Mouse (Mus musculus): Measurements from ENCODE around the gene Actl10. TPM values are rescaled to one million over a fixed set of nuclear protein-coding genes. Genes with fewer than 3 reads are reported as not detected.
A peak's percentile ranks its signal among the peaks of the same experiment; 100 is the strongest.

Actl10 gene
- polyA plus RNA-seq, 1 experiment from 2014 or later = not detected

- Histone ChIP-seq H3K27me3 (replicated peaks; ENCODE audit: insufficient read depth, low read length) (no peaks in the 10 kb centered on the region), H3K4me1 (ENCODE audit: insufficient read depth, low read depth, low read length) (no peaks in the 10 kb centered on the region), H3K9ac (replicated peaks; ENCODE audit: low read depth) (no peak overlapping the region), H3K36me3 (ENCODE audit: insufficient read depth, low read length) (no peaks in the 10 kb centered on the region; the same call in 1 of the 2 replicates), H3K4me3 (ENCODE audit: low read depth, low read length) (no peak overlapping the region), H3K4me2 (replicated peaks; ENCODE audit: low read depth, low read length) (no peak overlapping the region), H3K27ac (ENCODE audit: low read length) (no peak overlapping the region), H3K9me3 (ENCODE audit: low read length) (no peaks in the 10 kb centered on the region)
- no peak for ATAC-seq
- TF ChIP-seq EP300 (IDR thresholded peaks at IDR 0.05) = no peak
- no peak for TF ChIP-seq CTCF (IDR thresholded peaks at IDR 0.05)
- DNase-seq (ENCODE audit: low spot score) = no peak
- 83% methylated on average over 5 of the region's 5 CpGs for WGBS
Measured at GRCm38 (mm10) chr2:154517424-154517823, 34.2 kb upstream of the Actl10 start.

- no peaks in the 10 kb centered on the region for H3K4me1 ChIP-seq (ENCODE audit: insufficient read depth, low read depth, low read length)
- no peaks in the 10 kb centered on the region for H3K27me3 ChIP-seq (replicated peaks; ENCODE audit: insufficient read depth, low read length)
- no peak overlapping the region for H3K9ac ChIP-seq (replicated peaks; ENCODE audit: low read depth)
- H3K9me3 ChIP-seq (ENCODE audit: low read length) = no peaks in the 10 kb centered on the region
- H3K36me3 ChIP-seq (ENCODE audit: insufficient read depth, low read length) = no peaks in the 10 kb centered on the region; the same call in 1 of the 2 replicates
- no peak overlapping the region for H3K4me3 ChIP-seq (ENCODE audit: low read depth, low read length)
- H3K27ac ChIP-seq (ENCODE audit: low read length) = no peak overlapping the region
- H3K4me2 ChIP-seq (replicated peaks; ENCODE audit: low read depth, low read length) = no peak overlapping the region
- no peak for DNase-seq (ENCODE audit: low spot score)
- TF ChIP-seq EP300 (IDR thresholded peaks at IDR 0.05) (no peak), CTCF (IDR thresholded peaks at IDR 0.05) (no peak)
- ATAC-seq = no peak
Measured at GRCm38 (mm10) chr2:154521449-154521848, 30.1 kb upstream of the Actl10 start.

GRCm38 (mm10) chr2:154522334-154522733 lies 29.2 kb upstream of the Actl10 start:
- ATAC-seq (no peak), DNase-seq (ENCODE audit: low spot score) (no peak)
- Histone ChIP-seq H3K27me3 (replicated peaks; ENCODE audit: insufficient read depth, low read length) (no peaks in the 10 kb centered on the region), H3K4me3 (ENCODE audit: low read depth, low read length) (no peak overlapping the region), H3K4me2 (replicated peaks; ENCODE audit: low read depth, low read length) (no peak overlapping the region), H3K4me1 (ENCODE audit: insufficient read depth, low read depth, low read length) (no peaks in the 10 kb centered on the region), H3K27ac (ENCODE audit: low read length) (no peak overlapping the region), H3K9ac (replicated peaks; ENCODE audit: low read depth) (no peak overlapping the region), H3K9me3 (ENCODE audit: low read length) (no peaks in the 10 kb centered on the region), H3K36me3 (ENCODE audit: insufficient read depth, low read length) (no peaks in the 10 kb centered on the region; the same call in 1 of the 2 replicates)
- TF ChIP-seq CTCF (IDR thresholded peaks at IDR 0.05) = no peak
- TF ChIP-seq EP300 (IDR thresholded peaks at IDR 0.05) = no peak
- WGBS = 88% methylated on average over 5 of the region's 5 CpGs

- no peak overlapping the region for H3K4me2 ChIP-seq (replicated peaks; ENCODE audit: low read depth, low read length)
- ATAC-seq = no peak
- no peak overlapping the region for H3K9ac ChIP-seq (replicated peaks; ENCODE audit: low read depth)
- DNase-seq (ENCODE audit: low spot score) = no peak
- no peaks in the 10 kb centered on the region for H3K9me3 ChIP-seq (ENCODE audit: low read length)
- no peaks in the 10 kb centered on the region for H3K27me3 ChIP-seq (replicated peaks; ENCODE audit: insufficient read depth, low read length)
- WGBS = 95% methylated on average over 2 of the region's 2 CpGs
- no peaks in the 10 kb centered on the region for H3K4me1 ChIP-seq (ENCODE audit: insufficient read depth, low read depth, low read length)
- H3K36me3 ChIP-seq (ENCODE audit: insufficient read depth, low read length) = no peaks in the 10 kb centered on the region
- TF ChIP-seq EP300 (IDR thresholded peaks at IDR 0.05) = no peak
- TF ChIP-seq CTCF (IDR thresholded peaks at IDR 0.05) = no peak
- H3K27ac ChIP-seq (ENCODE audit: low read length) = no peak overlapping the region
- H3K4me3 ChIP-seq (ENCODE audit: low read depth, low read length) = no peak overlapping the region
Measured at GRCm38 (mm10) chr2:154525285-154525684, 26.3 kb upstream of the Actl10 start.

- H3K4me3 ChIP-seq (ENCODE audit: low read depth, low read length) = no peak overlapping the region
- no peaks in the 10 kb centered on the region for H3K4me1 ChIP-seq (ENCODE audit: insufficient read depth, low read depth, low read length)
- 65% methylated on average over 3 of the region's 3 CpGs for WGBS
- H3K4me2 ChIP-seq (replicated peaks; ENCODE audit: low read depth, low read length) = no peak overlapping the region
- ATAC-seq (peak; percentile 21; the same call in 1 of the 2 replicates), DNase-seq (ENCODE audit: low spot score) (no peak)
- H3K27ac ChIP-seq (ENCODE audit: low read length) = no peak overlapping the region
- no peaks in the 10 kb centered on the region for H3K27me3 ChIP-seq (replicated peaks; ENCODE audit: insufficient read depth, low read length)
- no peak overlapping the region for H3K9ac ChIP-seq (replicated peaks; ENCODE audit: low read depth)
- H3K36me3 ChIP-seq (ENCODE audit: insufficient read depth, low read length) = peaks cover 5% of the 10 kb centered on the region; the same call in 1 of the 2 replicates
- TF ChIP-seq EP300 (IDR thresholded peaks at IDR 0.05) (no peak), CTCF (IDR thresholded peaks at IDR 0.05) (no peak)
- H3K9me3 ChIP-seq (ENCODE audit: low read length) = no peaks in the 10 kb centered on the region
Measured at GRCm38 (mm10) chr2:154526531-154526930, 25.0 kb upstream of the Actl10 start.

GRCm38 (mm10) chr2:154532888-154533287 lies 18.7 kb upstream of the Actl10 start:
- Histone ChIP-seq H3K27me3 (replicated peaks; ENCODE audit: insufficient read depth, low read length) (no peaks in the 10 kb centered on the region), H3K4me2 (replicated peaks; ENCODE audit: low read depth, low read length) (no peak overlapping the region), H3K4me1 (ENCODE audit: insufficient read depth, low read depth, low read length) (no peaks in the 10 kb centered on the region), H3K27ac (ENCODE audit: low read length) (no peak overlapping the region), H3K9ac (replicated peaks; ENCODE audit: low read depth) (no peak overlapping the region), H3K36me3 (ENCODE audit: insufficient read depth, low read length) (peaks cover 18% of the 10 kb centered on the region; the same call in 1 of the 2 replicates), H3K9me3 (ENCODE audit: low read length) (no peaks in the 10 kb centered on the region), H3K4me3 (ENCODE audit: low read depth, low read length) (no peak overlapping the region)
- TF ChIP-seq CTCF (IDR thresholded peaks at IDR 0.05) (no peak), EP300 (IDR thresholded peaks at IDR 0.05) (no peak)
- ATAC-seq = no peak
- 78% methylated on average over 3 of the region's 3 CpGs for WGBS
- DNase-seq (ENCODE audit: low spot score) = no peak
